Mouse (Mus musculus) megakaryocyte progenitor cell, adult 5-6 weeks (primary cell): ENCODE measurements around the gene Myoc. TPM values are rescaled to one million over a fixed set of nuclear protein-coding genes. Genes with fewer than 3 reads are reported as not detected.

Source experiments
- ATAC-seq: replicated peaks from 2 replicates; pipeline ENCODE4 v1.8.0; 2016; ENCODE audit warnings: mild to moderate bottlenecking, moderate TSS enrichment, inconsistent platforms; ENCODE audit not compliant: poor library complexity
- total RNA-seq, 2 experiments: library from RNA; stranded (forward) in 1 of 2; stranded (reverse) in 1 of 2; fragments of 157-497, 149-512 nt in 1 of 2; fragments of 200-1000 nt in 1 of 2; gene quantifications; 2 replicates each; pipeline versions ENCODE4 v1.2.3 to v1.2.4; 2015 to 2017

Myoc gene
- total RNA-seq, 2 experiments from 2014 or later, result not detected

- ATAC-seq, result peak; percentile 76
These were observed 7.2 kb downstream of the Myoc start for GRCm38 (mm10) chr1:162646083-162646686.

GRCm38 (mm10) chr1:162648416-162648815, 9.5 kb downstream of the Myoc start:
- no peak for ATAC-seq

GRCm38 (mm10) chr1:162658119-162658518, 19.2 kb downstream of the Myoc start, which contains the start of gene Myocos:
Gene Myocos, minus strand, starts transcription at chr1:162658219.
- ATAC-seq, result no peak

DNA sequence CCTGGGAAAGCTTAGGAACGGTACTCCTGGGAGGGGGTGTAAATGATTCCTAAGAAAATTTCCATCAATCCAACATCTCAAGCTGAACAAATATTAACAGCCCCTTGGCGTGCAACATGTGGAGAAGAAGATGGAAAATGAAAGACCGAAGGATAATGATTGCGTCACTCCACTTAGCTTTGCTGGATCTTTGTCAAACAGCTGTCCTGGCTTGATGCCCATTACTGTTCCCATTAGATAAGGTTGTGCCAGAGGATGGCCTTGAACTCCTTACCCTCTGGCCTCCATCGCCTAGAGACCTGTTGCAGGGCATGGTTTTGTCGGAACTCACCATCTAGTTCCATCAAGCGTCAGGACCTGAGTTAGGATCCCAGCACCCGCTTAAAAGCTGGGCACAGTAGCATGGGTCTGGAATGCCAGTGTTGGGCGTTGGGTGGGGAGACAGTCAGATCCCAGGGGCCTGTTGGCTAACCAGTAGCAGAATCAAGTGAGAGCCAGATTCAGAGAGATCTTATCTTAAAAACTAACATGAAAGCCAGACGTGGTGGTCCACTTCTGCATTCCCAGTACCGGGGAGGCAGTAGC, 21.4 kb downstream of the Myoc start:
- peak; percentile 44 for ATAC-seq

DNA sequence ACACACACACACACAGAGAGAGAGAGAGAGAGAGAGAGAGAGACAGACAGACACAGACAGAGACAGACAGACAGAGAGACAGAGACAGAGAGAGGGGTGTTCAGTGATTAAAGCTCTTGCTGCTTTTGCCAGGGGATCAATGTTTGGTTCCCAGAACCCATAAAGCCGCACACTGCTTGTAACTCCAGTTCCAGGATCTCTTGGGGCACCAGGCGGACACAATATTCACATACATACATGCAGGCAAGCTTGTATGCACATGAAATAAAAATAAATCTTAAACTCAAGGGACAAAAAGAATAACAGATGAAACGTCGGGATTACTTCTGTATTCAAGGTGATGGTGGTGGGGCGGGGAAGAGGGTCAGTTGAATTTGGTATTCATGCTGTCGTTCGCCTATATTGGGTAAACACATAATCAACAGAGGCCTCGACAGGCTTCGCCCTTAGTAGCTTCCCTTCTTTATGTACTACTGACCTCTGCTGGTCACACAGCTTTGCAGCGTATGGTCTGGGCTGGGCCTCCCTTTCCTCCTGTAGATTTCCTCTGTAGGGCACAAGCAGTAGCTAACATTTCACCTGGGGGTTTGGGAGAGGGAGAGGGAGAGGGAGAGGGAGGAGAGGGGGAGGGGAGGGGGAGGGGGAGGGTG, 26.0 kb downstream of the Myoc start:
- ATAC-seq, result peak; percentile 97

DNA sequence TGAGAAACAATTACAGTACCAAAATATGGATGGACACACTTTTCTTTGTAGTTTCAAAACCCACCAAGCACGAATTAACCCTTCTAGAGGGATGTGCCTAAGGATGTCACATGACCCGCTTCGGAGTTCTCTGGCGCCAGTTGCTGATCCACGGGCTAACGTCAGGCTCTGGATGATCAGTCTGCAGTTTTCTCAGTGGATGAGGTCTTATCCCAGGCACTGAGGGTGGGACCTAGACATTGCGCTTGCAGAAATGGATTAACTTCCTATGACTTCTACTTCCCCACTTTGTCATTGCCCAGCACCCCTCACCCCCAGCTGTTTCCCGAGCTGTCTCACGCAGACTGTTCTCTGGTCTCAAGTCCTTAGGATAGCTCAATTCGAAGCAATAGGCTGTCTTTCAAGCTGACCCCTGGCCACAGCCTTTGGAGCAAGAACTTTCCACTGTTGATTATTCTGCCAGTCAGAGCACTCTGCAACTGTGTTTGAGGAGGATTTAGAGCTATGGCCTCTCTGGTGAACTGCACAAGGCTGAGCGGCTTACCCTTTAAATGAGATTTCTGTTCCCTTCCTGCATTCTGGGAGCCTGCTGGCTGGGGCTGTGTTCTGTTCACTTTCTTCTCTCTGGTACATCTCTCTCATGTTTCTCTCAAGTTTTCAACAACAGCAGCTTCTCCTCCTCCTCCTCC, 26.7 kb downstream of the Myoc start:
- ATAC-seq, result peak; percentile 46; the same call in 1 of the 2 replicates

GRCm38 (mm10) chr1:162693721-162694120, 54.8 kb downstream of the Myoc start:
- no peak for ATAC-seq

DNA sequence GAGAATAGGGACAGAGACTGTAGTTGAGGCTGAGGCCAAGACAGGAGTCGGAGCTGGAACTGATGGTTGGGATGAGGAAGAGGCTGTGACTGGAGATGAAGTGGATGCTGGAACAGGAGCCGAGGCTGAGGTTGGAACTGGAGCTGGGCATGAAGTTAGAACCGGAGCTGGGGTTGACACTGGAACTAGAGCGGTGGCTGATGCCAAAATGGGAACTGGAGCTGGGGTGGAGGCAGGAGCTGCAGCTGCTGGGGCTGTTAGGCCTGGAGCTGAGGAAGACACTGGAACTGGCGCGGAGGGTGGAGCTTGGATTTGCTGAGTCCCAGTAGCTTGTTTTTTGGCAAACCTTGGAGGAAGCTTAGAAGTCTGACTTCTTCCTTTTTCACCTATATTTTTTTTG, 58.9 kb downstream of the Myoc start:
- no peak for ATAC-seq

Other genes starting within 250 kb of the Myoc start
- gene Dnm3, start 161.1 kb upstream of the Myoc start, total RNA-seq (2015), result 0.20 TPM in 1 of 2 replicates, not detected in the other
- not detected in 2 replicates for gene Dnm3, start 161.1 kb upstream of the Myoc start, total RNA-seq (2017)
- 7.9 and 8.8 TPM in 2 replicates for gene Mettl13, start 90.6 kb upstream of the Myoc start, total RNA-seq (2015)
- gene Mettl13, start 90.6 kb upstream of the Myoc start, total RNA-seq (2017), result 16.0 and 22.9 TPM in 2 replicates
- 39.8 and 41.7 TPM in 2 replicates for gene Vamp4, start 68.6 kb upstream of the Myoc start, total RNA-seq (2015)
- gene Vamp4, start 68.6 kb upstream of the Myoc start, total RNA-seq (2017), result 21.7 and 25.9 TPM in 2 replicates
- not detected in 2 replicates for gene Myocos, start 19.1 kb downstream of the Myoc start, total RNA-seq (2015)
- gene Myocos, start 19.1 kb downstream of the Myoc start, total RNA-seq (2017), result not detected in 2 replicates
- gene Prrc2c, start 101.4 kb downstream of the Myoc start, total RNA-seq (2015), result 221 and 254 TPM in 2 replicates
- gene Prrc2c, start 101.4 kb downstream of the Myoc start, total RNA-seq (2017), result 97.3 and 159 TPM in 2 replicates
- gene Fmo4, start 174.8 kb downstream of the Myoc start, total RNA-seq (2015), result not detected in 2 replicates
- gene Fmo4, start 174.8 kb downstream of the Myoc start, total RNA-seq (2017), result not detected in 2 replicates
- gene Fmo1, start 227.5 kb downstream of the Myoc start, total RNA-seq (2015), result not detected in 2 replicates
- not detected in 2 replicates for gene Fmo1, start 227.5 kb downstream of the Myoc start, total RNA-seq (2017)